Mouse (Mus musculus): ENCODE data around the gene Cltrn. TPM values are rescaled to one million over a fixed set of nuclear protein-coding genes. Genes with fewer than 3 reads are reported as not detected.

Gene Cltrn
- polyA plus RNA-seq (2012; rRNA removed) = 0.30 TPM in 2 replicates

DNA sequence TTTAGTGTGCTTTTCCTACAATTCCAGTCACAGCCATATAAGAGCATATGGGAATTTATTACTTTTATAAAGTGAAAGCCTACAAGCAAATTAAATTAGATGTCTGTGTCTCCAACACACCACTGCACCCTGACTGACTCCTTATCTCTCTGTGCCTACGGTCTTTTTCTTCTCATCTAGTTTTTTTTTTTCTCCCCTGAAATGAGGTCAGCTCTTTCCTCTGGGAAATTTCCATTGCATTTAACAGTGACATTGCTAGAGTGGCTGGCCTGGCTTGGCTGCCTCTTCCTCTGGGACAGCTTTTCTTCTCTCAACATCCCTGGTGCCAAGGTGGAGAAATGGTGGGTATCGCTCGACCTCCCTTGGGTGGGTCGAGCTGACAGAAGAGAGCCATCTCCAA, at the start of gene Cltrn:
Gene Cltrn, plus strand, starts transcription at position 249 of the 400 bp plus-strand sequence.

DNA sequence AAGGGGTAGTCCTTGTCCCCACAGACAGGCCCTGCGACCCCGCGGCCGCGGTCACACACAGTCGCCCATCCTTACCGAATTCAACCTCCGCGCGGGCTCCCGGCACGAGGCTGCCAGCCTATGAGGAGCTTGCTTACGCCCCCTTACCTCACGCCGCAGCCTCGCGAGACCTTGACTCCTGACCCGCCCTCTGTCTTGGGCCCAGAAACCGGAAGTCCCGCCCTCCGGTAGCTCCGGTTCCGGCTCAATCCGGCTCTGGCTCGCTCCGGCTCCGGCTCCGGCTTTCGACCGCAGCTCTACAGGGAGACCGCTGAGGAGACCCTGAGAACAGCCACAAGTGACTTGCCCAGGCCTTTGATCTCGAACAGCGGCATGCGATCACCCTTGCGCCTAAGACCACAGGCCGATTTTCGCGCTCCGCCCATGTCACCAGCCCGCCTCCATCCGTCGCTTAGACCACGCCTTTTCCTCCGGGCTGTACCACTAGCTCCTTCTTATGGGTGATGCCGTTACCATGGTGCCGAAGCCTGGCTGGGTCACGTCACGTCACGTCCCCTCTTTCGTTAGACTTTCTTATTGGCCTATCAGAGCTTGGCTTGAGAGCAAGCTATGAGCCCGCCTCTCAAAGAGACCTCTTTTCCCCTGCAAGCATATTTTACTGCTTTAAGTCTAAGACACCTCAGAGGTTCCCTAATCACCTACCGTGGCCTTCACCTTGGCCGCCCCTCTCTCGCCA, 12.4 kb upstream of the Cltrn start, which contains the start of gene Siah1b:
Gene Siah1b, minus strand, starts transcription at position 454 of the 736 bp plus-strand sequence.

DNA sequence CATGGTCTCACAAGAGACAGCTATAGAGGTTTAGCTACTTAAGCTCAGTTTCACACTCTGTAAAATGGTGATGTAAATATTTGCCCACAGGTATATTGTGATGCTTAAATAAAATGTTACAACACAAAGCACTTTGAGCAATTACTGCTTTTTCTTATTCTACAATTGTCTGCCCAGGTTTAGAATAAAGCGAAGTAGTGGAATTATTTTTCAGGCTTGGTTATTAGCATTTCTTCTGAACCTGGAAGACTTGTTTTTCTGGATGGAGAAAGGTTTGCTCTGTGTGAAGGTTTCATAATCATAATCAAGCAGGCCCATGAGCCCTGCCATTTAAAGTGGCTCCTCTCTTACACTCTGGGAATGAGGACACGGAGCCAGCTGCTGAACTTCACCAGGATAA, 50.4 kb downstream of the Cltrn start, which contains the start of gene Ace2:
Gene Ace2, plus strand, starts transcription at position 301 of the 400 bp plus-strand sequence.

Other genes starting within 250 kb of the Cltrn start
- 10.9 and 21.3 TPM in 2 replicates for gene Ap1s2, start 179.8 kb upstream of the Cltrn start, polyA plus RNA-seq (2012; rRNA removed)
- 48.6 and 104 TPM in 2 replicates for gene Zrsr2, start 130.2 kb upstream of the Cltrn start, polyA plus RNA-seq (2012; rRNA removed)
- gene Car5b, start 60.8 kb upstream of the Cltrn start, polyA plus RNA-seq (2012; rRNA removed) = 0.34 and 0.75 TPM in 2 replicates
- 28.6 and 31.7 TPM in 2 replicates for gene Siah1b, start 12.3 kb upstream of the Cltrn start, polyA plus RNA-seq (2012; rRNA removed)
- 0.19 and 0.73 TPM in 2 replicates for gene Ace2, start 50.5 kb downstream of the Cltrn start, polyA plus RNA-seq (2012; rRNA removed)
- 0.70 and 0.76 TPM in 2 replicates for gene Bmx, start 169.4 kb downstream of the Cltrn start, polyA plus RNA-seq (2012; rRNA removed)
- gene Pir, start 180.5 kb downstream of the Cltrn start, polyA plus RNA-seq (2012; rRNA removed) = 3.9 and 5.4 TPM in 2 replicates

Measured in central nervous system, embryonic 11.5 days (tissue).